Mouse (Mus musculus): Measurements from ENCODE around the gene Tomm40. TPM values are rescaled to one million over a fixed set of nuclear protein-coding genes. Genes with fewer than 3 reads are reported as not detected.

Tomm40 gene
- 46.5 and 58.9 TPM in 2 replicates for polyA plus RNA-seq (2012; rRNA removed)

DNA sequence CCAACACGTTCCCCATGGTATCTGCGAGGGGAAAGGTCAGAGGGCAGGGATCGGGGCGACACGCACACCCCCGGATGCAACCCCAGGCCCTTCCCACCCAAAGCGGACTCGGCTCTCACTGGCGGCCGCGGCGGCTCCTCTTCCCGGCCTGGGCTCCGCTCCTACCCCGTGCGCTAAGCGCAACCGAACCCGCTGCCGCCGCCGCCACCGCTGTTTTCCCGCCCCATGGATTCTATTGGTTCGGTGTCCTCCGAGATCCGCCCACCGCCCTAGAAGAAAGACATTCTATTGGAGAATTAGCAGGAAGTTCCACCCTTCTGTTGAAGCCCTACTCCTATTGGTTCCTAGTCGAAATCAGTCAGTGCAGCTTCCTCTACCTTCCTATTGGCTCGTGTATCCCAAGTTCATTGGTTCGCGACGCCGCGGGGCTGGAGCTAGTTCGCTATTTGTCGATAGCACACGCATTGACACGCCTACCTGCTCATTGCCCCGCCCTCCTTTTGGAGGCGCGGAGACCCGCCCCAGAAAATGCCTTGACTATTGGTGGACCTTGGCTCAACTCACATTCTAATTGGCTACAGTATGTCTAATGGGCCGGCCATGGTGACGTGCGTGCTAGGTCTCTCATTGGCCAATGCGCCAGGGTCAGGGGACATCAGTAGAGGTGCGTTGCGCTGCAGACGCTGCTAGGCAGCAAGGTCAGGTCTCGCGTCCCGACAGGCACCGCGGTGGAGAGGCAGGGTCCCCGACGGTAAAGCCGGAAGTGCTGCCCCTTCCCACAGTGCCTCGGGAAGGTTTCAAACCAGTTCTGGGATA lies at the start of gene Tomm40:
Gene Tomm40 (minus strand): TSS at position 200 of the 816 bp plus-strand sequence.

DNA sequence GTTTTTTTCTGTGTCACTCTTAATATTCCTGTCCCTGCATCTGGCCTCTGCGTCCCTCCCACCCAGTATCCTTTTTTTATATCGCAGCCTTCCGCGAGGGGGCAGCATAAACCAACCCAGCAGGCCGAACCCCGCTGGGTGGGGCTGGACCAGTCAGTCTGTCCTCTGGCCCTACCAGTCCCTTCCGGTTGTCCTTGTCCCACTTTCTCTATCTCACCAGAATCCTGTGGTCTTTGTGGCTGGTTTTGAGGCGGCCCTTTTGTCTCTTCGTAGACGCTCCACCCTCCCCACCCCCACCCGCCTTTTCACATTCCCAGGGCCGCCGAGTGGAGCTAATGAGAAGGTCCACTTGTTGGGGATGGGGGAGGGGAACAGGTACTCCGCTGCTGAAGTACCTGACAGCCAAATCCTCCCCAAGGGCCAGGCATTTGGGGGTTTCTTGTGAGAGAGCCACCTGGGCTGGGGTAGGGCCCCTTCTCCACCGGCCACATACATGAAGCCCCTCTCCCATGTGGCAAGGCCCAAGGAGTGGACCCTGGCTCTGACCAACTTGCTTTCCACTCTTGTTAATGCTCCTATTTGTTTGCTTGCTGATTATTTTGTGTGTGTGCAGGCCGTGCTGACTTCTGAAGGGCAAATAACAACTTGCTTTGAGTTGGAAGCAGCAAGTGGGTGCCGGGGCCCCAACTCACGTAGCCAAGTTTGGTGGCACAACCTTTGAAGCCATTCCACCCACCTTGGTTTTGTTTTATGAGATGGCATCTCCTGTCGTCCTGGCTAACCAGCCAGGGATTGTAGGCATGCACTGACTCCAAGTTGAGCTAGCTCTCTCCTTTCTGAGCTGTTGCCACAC lies 35.2 kb upstream of the Tomm40 start, which contains the start of gene Nectin2:
Gene Nectin2 (minus strand): TSS at position 267 of the 853 bp plus-strand sequence.

DNA sequence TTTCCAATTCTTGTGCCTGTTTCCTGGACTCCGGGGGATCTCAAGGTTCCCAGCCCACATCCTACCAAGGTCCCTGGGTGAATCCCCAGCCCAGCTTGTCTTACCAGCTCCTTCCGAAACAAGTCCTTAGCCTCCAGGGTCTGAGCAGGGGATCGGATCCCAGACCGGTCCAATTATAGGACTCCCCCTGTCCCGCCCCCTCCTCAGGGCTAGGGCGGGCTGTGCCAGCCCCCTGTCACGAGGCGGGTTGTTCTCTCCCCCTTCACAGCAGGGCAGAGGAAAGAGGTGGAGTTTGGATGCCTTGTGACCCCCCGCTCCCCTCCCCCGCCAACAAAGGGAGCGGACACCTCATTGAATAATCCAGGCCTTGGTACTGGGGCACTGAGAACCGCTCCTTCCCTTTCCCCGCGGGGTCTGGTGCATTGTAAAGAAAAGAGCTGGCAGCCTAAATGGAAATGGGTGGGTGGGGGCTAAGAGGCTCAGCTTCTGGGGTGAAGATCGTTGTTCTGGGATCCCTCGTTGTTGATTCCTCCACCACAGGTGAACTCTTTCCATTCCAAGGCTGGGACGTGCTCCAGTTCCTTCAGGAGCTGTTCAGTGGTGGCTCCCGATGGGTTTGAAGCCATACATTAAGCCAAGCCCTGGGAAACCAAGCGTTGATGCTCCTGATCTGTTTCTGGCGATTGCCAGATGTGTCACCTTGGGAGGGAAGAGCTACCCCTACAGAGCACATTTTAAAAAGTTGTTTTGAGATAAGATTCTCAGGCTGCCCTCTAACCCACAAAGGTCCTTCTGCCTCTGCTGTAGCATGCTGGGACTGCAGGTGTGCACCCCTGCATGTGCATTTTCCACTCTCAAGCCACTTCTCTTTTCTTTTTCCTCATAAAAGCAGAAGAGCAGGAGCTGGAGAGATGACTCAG lies 16.1 kb downstream of the Tomm40 start, which contains the start of gene Apoe:
Gene Apoe (minus strand): TSS at position 282 of the 920 bp plus-strand sequence.

DNA sequence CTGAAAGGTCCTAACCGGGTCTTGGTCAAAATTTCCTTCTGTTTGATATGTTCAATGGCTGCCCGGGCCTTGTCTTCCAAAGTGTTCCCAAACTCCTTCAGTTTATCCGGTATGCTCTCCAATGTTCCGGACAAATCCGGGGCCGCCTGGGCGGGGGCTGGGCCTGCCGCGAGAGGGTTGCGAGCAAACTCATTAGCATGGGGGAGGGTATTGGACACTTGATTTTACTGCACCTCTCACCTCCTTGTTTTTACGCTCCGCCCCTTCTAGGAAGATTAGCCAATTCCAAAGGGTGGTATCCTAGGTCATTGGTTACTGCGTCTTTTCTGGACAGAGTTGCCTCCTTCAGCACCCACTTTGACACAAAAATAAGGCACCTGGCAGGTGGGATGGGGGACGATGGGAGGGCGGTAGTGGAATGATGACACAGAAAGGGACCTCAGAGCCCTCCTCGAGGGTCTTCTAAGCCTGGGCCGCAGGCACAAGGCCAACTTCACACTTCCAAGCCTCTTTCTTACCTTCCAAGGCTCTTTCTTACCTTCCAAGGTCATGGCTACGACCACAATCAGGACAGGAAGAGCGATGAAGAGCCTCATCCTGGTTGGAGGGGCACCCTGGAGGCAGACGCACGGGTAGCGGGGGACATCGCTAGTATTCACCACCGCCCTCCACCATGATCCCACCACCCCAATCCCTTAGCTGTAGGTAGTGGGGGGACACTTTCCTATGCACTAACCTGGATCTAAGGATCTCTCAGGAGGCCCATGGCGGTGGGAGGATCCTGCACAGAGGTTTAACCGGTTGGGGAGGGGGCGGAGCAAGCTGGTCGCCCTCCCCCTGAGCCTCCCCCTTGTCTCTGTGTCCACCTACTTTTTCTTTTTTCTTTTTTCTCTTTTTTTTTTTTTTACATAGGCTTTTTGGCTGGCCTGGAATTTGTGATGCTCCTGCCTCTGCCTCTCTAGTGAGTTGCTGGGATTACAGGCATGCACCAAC lies 23.1 kb downstream of the Tomm40 start, which contains the start of gene Apoc1:
Gene Apoc1 (minus strand): TSS at position 788 of the 993 bp plus-strand sequence.

DNA sequence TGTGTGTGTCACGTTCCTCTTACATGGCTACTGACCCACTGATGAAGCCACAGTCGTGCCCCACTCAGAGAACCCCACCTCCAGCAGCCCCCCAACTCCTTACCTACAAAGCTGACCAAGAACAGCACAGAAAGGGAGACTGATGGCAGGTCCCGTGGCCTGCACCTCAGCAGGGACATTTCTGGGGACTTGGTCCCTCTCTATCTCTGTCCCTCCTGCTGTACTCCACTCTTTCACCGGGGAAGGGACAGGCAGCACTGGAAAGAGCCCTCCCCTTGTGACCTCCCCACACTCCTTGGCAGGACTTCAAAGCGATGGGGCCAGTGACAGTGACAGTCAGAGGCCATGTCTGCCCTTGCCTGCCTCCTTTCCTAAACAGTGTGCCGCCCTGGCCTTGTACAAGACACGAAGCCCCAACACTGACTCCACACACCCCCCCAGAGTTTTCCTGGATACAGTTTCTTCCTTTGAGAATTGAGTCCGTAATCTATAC lies 34.0 kb downstream of the Tomm40 start, which contains the start of the genes Gm44805 and Apoc4:
Gene Gm44805 (minus strand): TSS at position 222 of the 493 bp plus-strand sequence.
Gene Apoc4 (minus strand): TSS at position 278 of the 493 bp plus-strand sequence.

DNA sequence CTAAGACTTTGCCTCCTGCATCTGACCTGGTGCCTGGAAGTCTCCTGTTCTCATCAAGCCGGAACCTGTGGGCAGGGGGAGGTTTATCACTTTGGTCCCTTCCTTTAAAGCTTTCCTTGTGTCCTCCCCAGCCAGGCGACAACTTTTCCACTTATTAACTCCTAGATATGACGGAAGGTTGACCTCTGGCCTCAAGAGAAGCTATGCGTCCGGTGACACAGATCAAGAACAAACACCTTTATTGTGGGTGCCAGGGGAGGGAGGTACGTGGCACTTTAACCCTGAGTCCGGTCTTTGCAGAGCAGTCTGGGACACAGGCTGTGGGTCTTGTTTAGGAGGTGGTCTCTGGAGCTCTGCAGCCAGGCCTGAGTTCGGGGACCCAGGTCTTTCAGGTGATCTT lies 37.4 kb downstream of the Tomm40 start, which contains the start of gene Apoc2:
Gene Apoc2 (minus strand): TSS at position 70 of the 400 bp plus-strand sequence.

DNA sequence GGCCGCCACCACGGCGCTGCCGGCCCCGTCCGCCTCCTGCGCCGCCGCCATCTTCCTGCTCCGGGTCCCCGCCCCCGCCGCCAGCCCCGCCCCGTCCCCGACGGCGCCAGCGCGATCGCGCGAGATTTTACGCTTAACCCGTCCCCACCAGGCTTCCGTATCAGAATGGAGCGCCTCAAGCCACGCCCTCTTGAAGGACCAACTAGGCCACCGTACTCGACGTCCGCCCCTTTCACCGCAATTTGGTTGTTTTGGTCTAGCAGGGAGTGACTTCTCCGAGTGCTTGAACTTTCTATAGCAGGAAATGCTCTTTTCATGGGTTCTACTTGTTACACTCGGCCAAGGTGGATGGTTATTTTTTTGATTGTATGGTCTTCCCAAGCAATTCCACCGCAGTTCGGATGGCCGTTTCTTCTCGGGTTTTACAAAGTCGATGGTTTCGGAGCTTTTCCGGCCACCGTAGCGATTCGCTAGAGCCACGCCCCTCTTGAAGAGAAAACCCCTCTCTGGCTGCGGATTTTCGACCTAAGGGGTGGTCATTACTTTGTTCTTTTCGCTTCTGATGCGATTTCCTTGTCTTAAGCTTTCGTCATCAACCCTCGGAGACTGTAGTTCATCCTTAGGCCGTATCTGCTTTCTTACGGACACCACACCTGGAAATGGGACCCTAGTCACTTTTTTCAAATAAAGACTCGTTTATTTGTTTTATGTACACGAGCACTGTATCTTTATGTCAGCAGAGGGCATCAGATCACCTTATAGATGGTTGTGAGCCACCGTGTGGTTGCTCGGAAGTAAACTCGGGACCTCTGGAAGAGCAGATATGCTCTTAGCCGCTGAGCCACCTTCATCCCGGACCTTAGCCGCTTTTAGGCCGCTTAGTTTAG lies 50.0 kb downstream of the Tomm40 start, which contains the start of gene Clptm1:
Gene Clptm1 (minus strand): TSS at position 79 of the 887 bp plus-strand sequence.

Other genes starting within 250 kb of the Tomm40 start
- 1.8 and 2.1 TPM in 2 replicates for gene Bloc1s3, start 207.1 kb downstream of the Tomm40 start, polyA plus RNA-seq (2012; rRNA removed)
- 19.8 and 25.1 TPM in 2 replicates for gene Trappc6a, start 207.0 kb downstream of the Tomm40 start, polyA plus RNA-seq (2012; rRNA removed)
- gene Nkpd1, start 197.6 kb downstream of the Tomm40 start, polyA plus RNA-seq (2012; rRNA removed) = 0.03 TPM in 2 replicates
- gene Ppp1r37, start 152.4 kb downstream of the Tomm40 start, polyA plus RNA-seq (2012; rRNA removed) = 17.7 and 19.6 TPM in 2 replicates
- gene Zfp296, start 138.2 kb downstream of the Tomm40 start, polyA plus RNA-seq (2012; rRNA removed) = 0.66 and 0.83 TPM in 2 replicates
- gene Gemin7, start 137.8 kb downstream of the Tomm40 start, polyA plus RNA-seq (2012; rRNA removed) = 29.5 and 35.4 TPM in 2 replicates
- gene Clasrp, start 111.0 kb downstream of the Tomm40 start, polyA plus RNA-seq (2012; rRNA removed) = 19.1 and 20.8 TPM in 2 replicates
- 1.3 and 1.5 TPM in 2 replicates for gene Relb, start 86.0 kb downstream of the Tomm40 start, polyA plus RNA-seq (2012; rRNA removed)
- 19.1 and 22.8 TPM in 2 replicates for gene Clptm1, start 50.4 kb downstream of the Tomm40 start, polyA plus RNA-seq (2012; rRNA removed)
- gene Apoc2, start 37.5 kb downstream of the Tomm40 start, polyA plus RNA-seq (2012; rRNA removed) = 439 and 482 TPM in 2 replicates
- 2.8 and 3.9 TPM in 2 replicates for gene Gm44805, start 34.0 kb downstream of the Tomm40 start, polyA plus RNA-seq (2012; rRNA removed)
- gene Apoc4, start 34.0 kb downstream of the Tomm40 start, polyA plus RNA-seq (2012; rRNA removed) = 77.5 and 93.8 TPM in 2 replicates
- gene Apoc1, start 22.8 kb downstream of the Tomm40 start, polyA plus RNA-seq (2012; rRNA removed) = 191 and 192 TPM in 2 replicates
- 2,192 and 2,254 TPM in 2 replicates for gene Apoe, start 16.2 kb downstream of the Tomm40 start, polyA plus RNA-seq (2012; rRNA removed)
- 7.6 and 8.0 TPM in 2 replicates for gene Nectin2, start 35.0 kb upstream of the Tomm40 start, polyA plus RNA-seq (2012; rRNA removed)
- gene Bcam, start 55.6 kb upstream of the Tomm40 start, polyA plus RNA-seq (2012; rRNA removed) = 5.7 and 6.1 TPM in 2 replicates
- 0.78 and 0.98 TPM in 2 replicates for gene Cblc, start 81.4 kb upstream of the Tomm40 start, polyA plus RNA-seq (2012; rRNA removed)
- gene Bcl3, start 107.3 kb upstream of the Tomm40 start, polyA plus RNA-seq (2012; rRNA removed) = 2.6 TPM in 2 replicates
- 0.03 TPM in 1 of 2 replicates, not detected in the other for gene Gm19345, start 136.6 kb upstream of the Tomm40 start, polyA plus RNA-seq (2012; rRNA removed)
- gene Ceacam16, start 145.9 kb upstream of the Tomm40 start, polyA plus RNA-seq (2012; rRNA removed) = 0.01 and 0.02 TPM in 2 replicates
- gene Ceacam19, start 172.5 kb upstream of the Tomm40 start, polyA plus RNA-seq (2012; rRNA removed) = 0.01 TPM in 1 of 2 replicates, not detected in the other
- 2.3 TPM in 2 replicates for gene Pvr, start 205.7 kb upstream of the Tomm40 start, polyA plus RNA-seq (2012; rRNA removed)
- 0.09 and 0.12 TPM in 2 replicates for gene Igsf23, start 235.3 kb upstream of the Tomm40 start, polyA plus RNA-seq (2012; rRNA removed)
- gene Ceacam20, start 250.0 kb upstream of the Tomm40 start, polyA plus RNA-seq (2012; rRNA removed) = not detected in 2 replicates